Mouse (Mus musculus) stomach, embryonic 15.5 days (tissue): ENCODE data around the gene Rnf213. TPM values are rescaled to one million over a fixed set of nuclear protein-coding genes. Genes with fewer than 3 reads are reported as not detected.

Experiments
- ATAC-seq: fragments of 200-750 bp; cut with Nextera tagmentation; 2 replicates; pipeline ENCODE4 v1.8.0; 2017; ENCODE audit warnings: low read depth, moderate number of reproducible peaks, moderate TSS enrichment; ENCODE audit not compliant: insufficient read depth, low FRiP score
- H3K27ac ChIP-seq: fragments of 300-500 bp; sonication (generic); 2 replicates; pipeline ENCODE4 v1.5.1; 2015; ENCODE audit warnings: mild to moderate bottlenecking, inconsistent platforms
- H3K27me3 ChIP-seq: fragments of 300-500 bp; sonication (generic); replicated peaks from 2 replicates; pipeline ENCODE4 v1.6.1; 2015; ENCODE audit warnings: inconsistent platforms
- H3K36me3 ChIP-seq: fragments of 300-500 bp; sonication (generic); 2 replicates; pipeline ENCODE4 v1.6.1; 2015; ENCODE audit warnings: inconsistent platforms
- H3K4me1 ChIP-seq: fragments of 300-500 bp; sonication (generic); 2 replicates; pipeline ENCODE4 v1.6.1; 2015; ENCODE audit warnings: inconsistent platforms
- H3K4me2 ChIP-seq: fragments of 300-500 bp; sonication (generic); 2 replicates; pipeline ENCODE4 v1.6.1; 2015; ENCODE audit warnings: mild to moderate bottlenecking, inconsistent platforms
- H3K4me3 ChIP-seq: fragments of 300-500 bp; sonication (generic); replicated peaks from 2 replicates; pipeline ENCODE4 v1.5.1; 2015; ENCODE audit warnings: inconsistent platforms
- H3K9ac ChIP-seq: fragments of 300-500 bp; sonication (generic); 2 replicates; pipeline ENCODE4 v1.6.1; 2015; ENCODE audit warnings: inconsistent platforms
- H3K9me3 ChIP-seq: fragments of 300-500 bp; sonication (generic); 2 replicates; pipeline ENCODE4 v1.6.1; 2016; ENCODE audit warnings: inconsistent platforms
- WGBS: fragments of 180-500 bp; shearing (Covaris S2); methylation state at CpG from one replicate; pipeline ENCODE4 v1.1.7; 2015; 5-methylcytosine and 5-hydroxymethylcytosine counted together
- polyA plus RNA-seq: library from polyadenylated mRNA; unstranded; fragments of >200 nt; fragmentation: Nextera tagmentation; extraction: Ambion mirVana; gene quantifications from 2 replicates; pipeline ENCODE4 v1.2.1, GENCODE M21; 2015

Rnf213 gene
- polyA plus RNA-seq, 1 experiment from 2014 or later = 7.3 TPM

DNA sequence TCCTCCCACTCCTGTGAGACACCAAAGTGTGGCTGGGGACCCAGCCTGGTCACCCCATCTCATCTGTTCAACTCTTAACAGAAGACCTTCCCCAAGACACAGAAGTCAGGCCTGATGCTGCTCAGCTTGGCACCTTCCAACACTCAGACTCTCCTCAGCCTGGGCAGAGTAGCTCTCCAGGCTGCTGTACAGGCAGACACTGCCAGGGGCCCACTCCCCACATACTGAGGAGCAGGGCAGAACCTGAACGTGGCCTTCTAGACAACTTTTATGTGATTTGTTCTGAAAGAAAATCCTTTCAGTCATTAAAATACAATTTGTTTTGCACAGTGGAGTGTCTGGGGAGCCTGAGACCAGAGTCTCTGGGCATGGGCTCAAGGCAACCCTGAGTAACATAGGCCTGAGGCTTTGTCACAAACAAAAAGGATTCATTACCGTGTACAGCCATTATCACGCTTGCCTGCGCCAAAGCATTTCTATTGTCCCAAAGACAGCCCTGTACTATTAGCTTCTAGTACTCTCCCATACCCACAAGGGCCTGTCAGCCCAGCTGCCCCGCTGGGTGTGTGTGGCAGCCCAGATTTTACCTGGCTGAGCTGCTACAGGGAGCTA lies 116.4 kb downstream of the Rnf213 start:
- Histone ChIP-seq H3K9me3 (no peaks in the 10 kb centered on the region), H3K27ac (no peak overlapping the region), H3K4me2 (no peak overlapping the region), H3K4me3 (no peak overlapping the region), H3K27me3 (peaks cover 8% of the 10 kb centered on the region; the same call in 1 of the 2 replicates), H3K9ac (no peak overlapping the region), H3K36me3 (peaks cover 18% of the 10 kb centered on the region), H3K4me1 (no peaks in the 10 kb centered on the region)
- ATAC-seq = no peak
- 68% methylated on average over 5 of the region's 5 CpGs for WGBS

DNA sequence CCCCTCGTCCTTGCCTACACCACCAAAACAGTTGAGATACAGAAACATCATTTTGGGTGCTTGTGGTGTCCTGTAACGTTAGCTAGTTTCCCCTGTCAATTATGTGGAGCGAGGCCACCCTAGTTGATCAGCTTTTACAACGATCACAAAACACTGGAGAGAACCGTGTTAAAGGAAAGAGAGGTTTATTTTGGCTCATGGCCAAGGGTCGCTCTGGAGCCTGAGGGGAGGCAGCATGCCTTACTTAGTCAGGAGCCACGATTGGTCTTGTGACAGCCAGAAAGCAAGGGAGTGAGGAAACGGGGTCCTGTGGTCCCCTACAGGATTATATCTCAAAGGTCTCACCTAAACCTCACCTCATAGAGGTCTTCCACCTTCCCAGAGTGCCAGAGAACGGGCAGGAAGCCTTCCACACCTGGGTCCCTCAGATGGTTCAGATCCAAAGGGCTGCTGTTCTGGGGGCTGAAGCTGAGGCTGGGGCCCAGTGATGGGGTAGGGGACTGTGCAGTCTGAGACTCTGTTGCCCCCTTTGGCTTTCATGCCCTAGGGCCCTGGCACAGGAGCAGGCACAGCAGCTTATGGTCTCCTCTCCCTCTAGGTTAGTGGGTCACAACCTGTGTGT lies 120.2 kb downstream of the Rnf213 start:
- WGBS = 27% methylated on average over 9 of the region's 9 CpGs
- no peak overlapping the region for H3K27ac ChIP-seq
- H3K4me3 ChIP-seq = no peak overlapping the region
- H3K9me3 ChIP-seq = no peaks in the 10 kb centered on the region
- H3K9ac ChIP-seq = no peak overlapping the region
- no peak overlapping the region for H3K4me2 ChIP-seq
- peaks cover 6% of the 10 kb centered on the region; the same call in 1 of the 2 replicates for H3K4me1 ChIP-seq
- ATAC-seq = no peak
- peaks cover 6% of the 10 kb centered on the region; the same call in 1 of the 2 replicates for H3K36me3 ChIP-seq
- H3K27me3 ChIP-seq = peaks cover 15% of the 10 kb centered on the region

GRCm38 (mm10) chr11:119514108-119514860 lies 121.4 kb downstream of the Rnf213 start:
- H3K27me3 ChIP-seq = peaks cover 15% of the 10 kb centered on the region
- no peak for ATAC-seq
- no peak overlapping the region for H3K4me2 ChIP-seq
- WGBS = 48% methylated on average over 16 of the region's 16 CpGs
- H3K4me1 ChIP-seq = peaks cover 6% of the 10 kb centered on the region; the same call in 1 of the 2 replicates
- H3K9me3 ChIP-seq = no peaks in the 10 kb centered on the region
- 0 out of 2 replicates have a peak, but pooled peaks cover 2% of the 10 kb centered on the region for H3K36me3 ChIP-seq
- H3K4me3 ChIP-seq = no peak overlapping the region
- H3K9ac ChIP-seq = no peak overlapping the region
- no peak overlapping the region for H3K27ac ChIP-seq

GRCm38 (mm10) chr11:119514967-119515636 lies 122.2 kb downstream of the Rnf213 start:
- peak overlapping the region; percentile 40 for H3K4me2 ChIP-seq
- H3K4me3 ChIP-seq = no peak overlapping the region
- no peaks in the 10 kb centered on the region for H3K36me3 ChIP-seq
- 4% methylated on average over 21 of the region's 21 CpGs for WGBS
- H3K9ac ChIP-seq = no peak overlapping the region
- H3K9me3 ChIP-seq = no peaks in the 10 kb centered on the region
- H3K4me1 ChIP-seq = peaks cover 6% of the 10 kb centered on the region; the same call in 1 of the 2 replicates
- no peak overlapping the region for H3K27ac ChIP-seq
- peak; percentile 16; the same call in 1 of the 2 replicates for ATAC-seq
- H3K27me3 ChIP-seq = peaks cover 15% of the 10 kb centered on the region

DNA sequence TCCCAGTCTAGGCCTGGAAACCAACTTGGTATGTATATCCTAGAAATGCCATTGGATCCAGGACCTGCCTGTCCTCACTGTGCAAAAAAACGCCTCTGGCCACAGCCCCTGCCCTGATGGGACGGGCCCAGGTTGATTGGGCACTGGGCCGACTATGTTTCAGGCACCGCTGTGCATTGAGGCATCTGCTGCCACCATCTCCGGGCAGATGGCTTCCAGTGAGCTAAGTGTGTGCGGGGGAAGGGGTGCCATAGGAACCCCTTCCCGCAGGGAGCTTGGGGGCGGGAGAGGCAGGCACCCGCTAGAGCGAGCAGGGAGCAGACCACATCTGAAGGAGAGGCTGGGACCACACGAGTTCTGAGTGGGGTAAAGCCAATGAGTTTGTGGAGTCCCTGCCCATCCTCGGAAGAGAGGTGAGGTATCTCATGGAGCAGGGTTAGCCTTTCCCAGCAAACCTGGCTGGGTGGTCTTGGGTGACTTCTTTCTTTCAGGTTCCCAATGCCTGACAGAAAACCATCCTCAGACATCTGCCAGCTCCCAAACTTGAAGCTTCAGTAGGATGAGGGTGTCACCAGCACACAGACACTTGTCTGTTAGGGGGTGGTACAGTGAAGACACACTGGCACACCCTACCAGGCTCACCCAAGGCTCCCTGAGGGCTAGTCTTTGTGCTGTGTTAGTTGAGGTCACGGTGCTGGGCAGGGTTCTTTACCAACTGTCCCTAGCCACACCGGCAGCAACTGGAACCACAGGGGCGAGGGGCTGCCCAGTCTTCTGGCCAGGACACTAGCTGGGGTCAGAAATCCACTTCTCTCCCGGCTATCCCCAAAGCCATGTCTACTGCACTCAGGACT lies 123.2 kb downstream of the Rnf213 start:
- Histone ChIP-seq H3K27ac (no peak overlapping the region), H3K4me3 (no peak overlapping the region), H3K27me3 (peaks cover 15% of the 10 kb centered on the region), H3K4me1 (peaks cover 6% of the 10 kb centered on the region; the same call in 1 of the 2 replicates), H3K4me2 (no peak overlapping the region), H3K9ac (no peak overlapping the region), H3K36me3 (no peaks in the 10 kb centered on the region), H3K9me3 (no peaks in the 10 kb centered on the region)
- ATAC-seq = no peak
- WGBS = 79% methylated on average over 16 of the region's 16 CpGs

DNA sequence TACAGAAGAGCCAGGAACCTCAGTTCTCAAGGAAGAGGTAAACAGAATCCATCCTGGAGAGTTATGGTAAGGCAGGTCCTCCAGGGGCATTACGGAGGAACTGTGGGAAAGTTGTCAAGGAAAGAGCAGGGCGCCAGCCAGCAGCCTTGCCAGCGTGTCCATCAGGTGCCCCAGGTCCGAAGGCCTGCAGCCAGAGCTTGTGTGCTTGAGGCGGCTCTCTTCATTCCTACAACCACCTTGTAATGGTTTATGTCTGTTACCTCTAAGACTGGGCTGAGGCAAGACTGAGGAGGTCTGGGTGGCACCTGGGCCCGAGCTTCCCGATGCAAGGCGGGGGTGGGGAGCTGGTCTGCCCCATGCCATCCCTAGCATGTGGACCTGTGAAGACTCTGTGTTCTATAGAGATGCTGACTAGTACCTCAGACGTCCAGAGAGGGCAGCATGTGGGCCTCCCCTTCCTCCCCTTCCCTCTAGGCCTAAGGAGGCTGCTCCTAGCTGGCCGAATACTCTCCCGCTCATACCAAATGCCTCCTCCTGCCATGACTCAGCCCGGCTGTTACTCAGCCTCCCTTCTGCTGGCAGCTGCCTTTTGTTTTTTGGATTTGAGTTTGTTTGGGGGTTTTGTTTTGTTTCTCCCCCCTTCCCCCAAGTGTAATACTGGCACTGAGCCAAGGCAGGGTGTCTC lies 123.9 kb downstream of the Rnf213 start:
- Histone ChIP-seq H3K4me2 (no peak overlapping the region), H3K36me3 (no peaks in the 10 kb centered on the region), H3K27me3 (peaks cover 15% of the 10 kb centered on the region), H3K4me3 (no peak overlapping the region), H3K4me1 (peaks cover 6% of the 10 kb centered on the region; the same call in 1 of the 2 replicates), H3K27ac (no peak overlapping the region), H3K9me3 (no peaks in the 10 kb centered on the region), H3K9ac (no peak overlapping the region)
- WGBS = 64% methylated on average over 12 of the region's 12 CpGs
- no peak for ATAC-seq

DNA sequence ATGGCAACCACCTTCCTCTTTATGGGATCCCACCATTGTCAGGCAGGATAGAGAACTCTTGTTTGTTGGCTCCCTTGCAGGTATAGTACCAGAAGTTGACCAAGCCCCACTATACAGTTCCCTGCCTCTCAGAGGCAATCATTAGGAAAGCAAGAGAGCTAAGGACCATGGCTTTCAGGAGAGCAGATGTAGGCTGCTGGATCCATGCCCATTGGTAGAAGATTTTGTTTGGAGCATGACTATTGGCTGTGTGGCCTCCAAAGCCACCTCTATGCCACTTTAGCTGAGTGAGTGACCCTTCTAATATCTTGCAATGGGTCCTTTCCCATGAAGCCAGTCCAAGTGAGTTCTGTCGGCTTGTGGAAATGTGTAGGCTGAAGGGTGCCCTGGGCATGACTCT lies 126.5 kb downstream of the Rnf213 start:
- no peak overlapping the region for H3K4me3 ChIP-seq
- no peaks in the 10 kb centered on the region for H3K36me3 ChIP-seq
- no peak overlapping the region for H3K9ac ChIP-seq
- ATAC-seq = no peak
- 85% methylated on average over 1 of the region's 1 CpGs for WGBS
- no peak overlapping the region for H3K27ac ChIP-seq
- H3K27me3 ChIP-seq = peaks cover 6% of the 10 kb centered on the region
- peaks cover 6% of the 10 kb centered on the region; the same call in 1 of the 2 replicates for H3K4me1 ChIP-seq
- H3K9me3 ChIP-seq = no peaks in the 10 kb centered on the region
- H3K4me2 ChIP-seq = no peak overlapping the region

DNA sequence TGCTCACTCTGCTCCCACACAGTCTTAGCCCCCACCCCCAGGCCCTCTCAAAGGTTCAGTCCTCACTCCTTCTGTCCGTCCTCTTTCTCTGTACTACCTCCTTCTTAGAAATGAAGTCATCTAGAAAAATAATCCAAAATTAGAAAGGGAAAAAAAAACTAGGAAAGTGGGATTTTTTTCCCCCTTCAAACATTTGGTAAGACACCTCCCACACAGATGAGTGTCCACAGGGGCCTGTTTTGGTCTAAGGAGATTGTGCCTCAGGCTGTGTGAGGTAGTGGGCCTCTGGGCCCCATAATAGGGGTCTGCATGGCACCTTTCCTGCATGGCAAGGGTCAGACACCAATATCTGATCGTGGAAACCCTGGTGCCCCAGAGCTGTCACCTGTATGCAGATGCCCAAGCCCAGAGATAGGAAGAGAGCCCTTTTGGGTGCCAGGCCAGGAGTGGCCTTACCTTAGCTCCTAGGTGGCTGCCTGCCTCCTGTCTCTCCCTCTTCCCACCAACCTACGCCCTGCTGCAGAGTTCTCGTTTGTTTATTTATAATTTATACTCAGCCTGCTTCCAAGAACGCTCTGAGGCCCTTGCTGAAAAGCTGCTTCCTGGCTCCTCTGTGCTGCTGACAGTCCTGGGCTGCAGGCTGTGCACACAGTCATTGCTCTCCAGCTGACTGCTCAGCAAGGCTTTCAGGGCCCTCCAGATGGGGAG lies 127.3 kb downstream of the Rnf213 start:
- H3K4me1 ChIP-seq = peaks cover 7% of the 10 kb centered on the region; the same call in 1 of the 2 replicates
- peaks cover 6% of the 10 kb centered on the region; the same call in 1 of the 2 replicates for H3K27me3 ChIP-seq

DNA sequence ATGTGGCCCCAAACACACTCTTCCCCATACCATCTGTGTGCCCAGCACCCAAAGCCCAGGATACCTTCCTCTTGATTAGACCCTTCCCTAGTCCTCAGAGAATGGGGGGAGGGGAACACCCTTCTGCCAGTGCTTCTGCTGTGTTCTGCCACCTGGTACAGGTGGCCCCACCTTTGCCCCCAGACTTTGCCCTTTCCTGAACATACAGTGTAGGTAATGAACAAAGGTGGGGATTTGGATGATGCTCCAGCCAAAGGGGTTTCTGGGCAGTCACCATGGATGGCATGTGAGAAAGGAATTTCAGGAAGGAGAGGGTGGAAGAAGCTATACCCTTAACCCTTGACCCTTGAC lies 127.8 kb downstream of the Rnf213 start:
- Histone ChIP-seq H3K9ac (no peak overlapping the region), H3K27me3 (peaks cover 3% of the 10 kb centered on the region; the same call in 1 of the 2 replicates), H3K27ac (no peak overlapping the region), H3K4me2 (no peak overlapping the region), H3K4me1 (peaks cover 6% of the 10 kb centered on the region; the same call in 1 of the 2 replicates), H3K36me3 (no peaks in the 10 kb centered on the region), H3K4me3 (no peak overlapping the region), H3K9me3 (no peaks in the 10 kb centered on the region)
- no peak for ATAC-seq

More for the DNA sequence above, 127.3 kb downstream of the Rnf213 start:
- no peak overlapping the region for H3K9ac ChIP-seq
- H3K4me2 ChIP-seq = no peak overlapping the region
- no peaks in the 10 kb centered on the region for H3K9me3 ChIP-seq
- no peak overlapping the region for H3K4me3 ChIP-seq
- WGBS = 47% methylated on average over 5 of the region's 5 CpGs
- no peaks in the 10 kb centered on the region for H3K36me3 ChIP-seq
- no peak overlapping the region for H3K27ac ChIP-seq
- no peak for ATAC-seq

- ATAC-seq = no peak
- Histone ChIP-seq H3K27ac (no peak overlapping the region), H3K4me1 (peaks cover 6% of the 10 kb centered on the region; the same call in 1 of the 2 replicates), H3K4me2 (no peak overlapping the region), H3K4me3 (no peak overlapping the region), H3K36me3 (no peaks in the 10 kb centered on the region), H3K9ac (no peak overlapping the region), H3K9me3 (no peaks in the 10 kb centered on the region), H3K27me3 (no peaks in the 10 kb centered on the region)
- WGBS = 84% methylated on average over 6 of the region's 6 CpGs
These were observed 129.2 kb downstream of the Rnf213 start for GRCm38 (mm10) chr11:119521920-119522710.
